Mouse (Mus musculus): Measurements from ENCODE around the gene Ptpn6. TPM values are rescaled to one million over a fixed set of nuclear protein-coding genes. Genes with fewer than 3 reads are reported as not detected.

Gene Ptpn6
- total RNA-seq, 2 experiments from 2014 or later = 308 to 1,024 TPM

- ATAC-seq (ENCODE audit: poor library complexity, severe bottlenecking) = peak; percentile 49
Observed at GRCm38 (mm10) chr6:124755831-124756595, 17.5 kb upstream of the Ptpn6 start, which contains the start of the genes Gm45234 and Atn1. Gm45234 (minus strand) TSS chr6:124756021. Atn1 (minus strand) TSS chr6:124756524.

GRCm38 (mm10) chr6:124755306-124755705, 16.8 kb upstream of the Ptpn6 start:
- no peak for ATAC-seq (ENCODE audit: poor library complexity, severe bottlenecking)

- no peak for ATAC-seq (ENCODE audit: poor library complexity, severe bottlenecking)
Observed at GRCm38 (mm10) chr6:124753861-124754260, 15.3 kb upstream of the Ptpn6 start.

GRCm38 (mm10) chr6:124750405-124750804, 11.9 kb upstream of the Ptpn6 start:
- ATAC-seq (ENCODE audit: poor library complexity, severe bottlenecking) = no peak

- no peak for ATAC-seq (ENCODE audit: poor library complexity, severe bottlenecking)
Observed at GRCm38 (mm10) chr6:124746654-124747632, 8.4 kb upstream of the Ptpn6 start.

GRCm38 (mm10) chr6:124746296-124746605, 7.7 kb upstream of the Ptpn6 start:
- no peak for ATAC-seq (ENCODE audit: poor library complexity, severe bottlenecking)

- peak; percentile 70 for ATAC-seq (ENCODE audit: poor library complexity, severe bottlenecking)
Observed at GRCm38 (mm10) chr6:124745490-124746295, 7.2 kb upstream of the Ptpn6 start.

- ATAC-seq (ENCODE audit: poor library complexity, severe bottlenecking) = no peak
Observed at GRCm38 (mm10) chr6:124744755-124745321, 6.3 kb upstream of the Ptpn6 start.

- no peak for ATAC-seq (ENCODE audit: poor library complexity, severe bottlenecking)
Observed at GRCm38 (mm10) chr6:124743647-124744046, 5.1 kb upstream of the Ptpn6 start.

- ATAC-seq (ENCODE audit: poor library complexity, severe bottlenecking) = no peak
Observed at GRCm38 (mm10) chr6:124742839-124743514, 4.5 kb upstream of the Ptpn6 start.

- no peak for ATAC-seq (ENCODE audit: poor library complexity, severe bottlenecking)
Observed at GRCm38 (mm10) chr6:124741842-124742241, 3.3 kb upstream of the Ptpn6 start.

- ATAC-seq (ENCODE audit: poor library complexity, severe bottlenecking) = peak; percentile 58
Observed at GRCm38 (mm10) chr6:124740888-124741761, 2.6 kb upstream of the Ptpn6 start, which contains the start of gene Grcc10. Grcc10 (minus strand) TSS chr6:124741374.

GRCm38 (mm10) chr6:124740211-124740887, 1.8 kb upstream of the Ptpn6 start:
- peak; percentile 24 for ATAC-seq (ENCODE audit: poor library complexity, severe bottlenecking)

- ATAC-seq (ENCODE audit: poor library complexity, severe bottlenecking) = no peak
Observed at GRCm38 (mm10) chr6:124739231-124739796, 800 bp upstream of the Ptpn6 start.

GRCm38 (mm10) chr6:124737040-124737439, 1.5 kb downstream of the Ptpn6 start:
- no peak for ATAC-seq (ENCODE audit: poor library complexity, severe bottlenecking)

- ATAC-seq (ENCODE audit: poor library complexity, severe bottlenecking) = no peak
Observed at GRCm38 (mm10) chr6:124734417-124734816, 4.1 kb downstream of the Ptpn6 start.

GRCm38 (mm10) chr6:124732476-124733370, 5.8 kb downstream of the Ptpn6 start:
- ATAC-seq (ENCODE audit: poor library complexity, severe bottlenecking) = peak; percentile 84

Data from megakaryocyte, adult 5-6 weeks (primary cell).